Mouse (Mus musculus) liver, adult 2 months (tissue): ENCODE measurements at regions not wholly inside any gene's neighbourhood (a gene's known extent, or its start where the extent isn't known, plus 50 kb on each side); places are given as distances from the start of the nearest gene placed in this dataset.

Source experiments
- DNase-seq: peaks from one replicate; pipeline ENCODE4 v3.0.0-alpha.2; 2011; ENCODE audit warnings: low read depth, low spot score; ENCODE audit errors: extremely low read depth
- H3K27ac ChIP-seq: fragments of 200-500 bp; replicated peaks from 2 replicates; pipeline ENCODE4 v1.5.1; 2012; ENCODE audit warnings: low read depth, mild to moderate bottlenecking, control low read depth, inconsistent platforms, low read length; ENCODE audit not compliant: insufficient read depth
- H3K27me3 ChIP-seq: fragments of 200-500 bp; 2 replicates; pipeline ENCODE4 v1.6.1; 2012; ENCODE audit warnings: mild to moderate bottlenecking, moderate library complexity, low read length, inconsistent platforms; ENCODE audit not compliant: control insufficient read depth, insufficient read depth
- H3K36me3 ChIP-seq: fragments of 200-500 bp; 2 replicates; pipeline ENCODE4 v1.6.1; 2012; ENCODE audit warnings: low read length, inconsistent platforms; ENCODE audit not compliant: control insufficient read depth, insufficient read depth
- H3K4me1 ChIP-seq: fragments of 200-500 bp; 2 replicates; pipeline ENCODE4 v1.6.1; 2011; ENCODE audit warnings: low read length; ENCODE audit not compliant: control insufficient read depth, insufficient read depth
- H3K4me3 ChIP-seq: fragments of 200-500 bp; 2 replicates; pipeline ENCODE4 v1.5.1; 2011; ENCODE audit warnings: low read depth, mild to moderate bottlenecking, control low read depth, low read length, moderate library complexity; ENCODE audit not compliant: insufficient read depth
- H3K79me2 ChIP-seq: fragments of 200-500 bp; 2 replicates; pipeline ENCODE4 v1.6.1; 2012; ENCODE audit warnings: inconsistent platforms, mild to moderate bottlenecking, low read length, moderate library complexity; ENCODE audit not compliant: control insufficient read depth, insufficient read depth
- H3K9ac ChIP-seq: fragments of 200-500 bp; 2 replicates; pipeline ENCODE4 v1.6.1; 2012; ENCODE audit warnings: low read depth, mild to moderate bottlenecking, control low read depth, inconsistent platforms, low read length
- CTCF ChIP-seq: fragments of 200-500 bp; IDR thresholded peaks from 2 replicates; pipeline ENCODE4 v1.5.1; 2011; ENCODE audit warnings: low read depth, low read length, control low read depth
- POLR2A ChIP-seq: fragments of 200-500 bp; IDR thresholded peaks from 2 replicates; pipeline ENCODE4 v1.6.1; 2011; ENCODE audit warnings: low read length, control low read depth; ENCODE audit not compliant: insufficient read depth; ENCODE audit errors: extremely low read depth
- WGBS: fragments of 180-500 bp; shearing (Covaris S2); methylation state at CpG from one replicate; pipeline ENCODE4 v1.1.7; 2018; 5-methylcytosine and 5-hydroxymethylcytosine counted together

DNA sequence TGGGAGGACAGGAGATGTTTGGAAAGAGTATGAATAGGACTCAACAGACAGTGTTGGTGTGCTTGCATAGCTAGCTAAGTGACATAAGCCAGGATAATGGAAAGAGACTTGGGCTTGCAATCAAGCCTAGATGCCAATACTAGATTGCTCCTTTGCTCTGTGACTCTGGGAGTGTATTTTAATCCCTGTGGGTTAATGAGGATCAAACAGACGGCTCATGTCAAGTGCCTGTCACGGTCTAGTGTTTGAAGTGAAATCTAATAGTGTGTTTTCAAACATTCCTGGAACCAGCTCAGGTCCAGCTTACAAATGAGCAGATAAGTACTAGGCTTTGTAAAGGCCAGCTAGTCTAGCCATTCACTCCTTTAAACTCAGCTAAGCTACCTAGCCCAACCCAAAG, 64.1 kb upstream of the Ranbp3l start:
- no peaks in the 10 kb centered on the region for H3K79me2 ChIP-seq
- no peaks in the 10 kb centered on the region for H3K27me3 ChIP-seq
- H3K27ac ChIP-seq: no peak overlapping the region
- no peak overlapping the region for H3K9ac ChIP-seq
- no peak for TF ChIP-seq POLR2A
- no peak for TF ChIP-seq CTCF
- no peak overlapping the region for H3K4me3 ChIP-seq
- H3K4me1 ChIP-seq: no peaks in the 10 kb centered on the region
- 78% methylated on average over 2 of the region's 2 CpGs for WGBS
- DNase-seq: no peak
- H3K36me3 ChIP-seq: no peaks in the 10 kb centered on the region

GRCm38 (mm10) chr15:8897487-8898158, 70.1 kb upstream of the Ranbp3l start:
- no peaks in the 10 kb centered on the region for H3K36me3 ChIP-seq
- H3K4me1 ChIP-seq: 0 out of 2 replicates have a peak, but pooled peaks cover 1% of the 10 kb centered on the region
- TF ChIP-seq CTCF (no peak), POLR2A (no peak)
- no peak overlapping the region for H3K9ac ChIP-seq
- DNase-seq: peak; percentile 27
- WGBS: 50% methylated on average over 11 of the region's 11 CpGs
- no peaks in the 10 kb centered on the region for H3K79me2 ChIP-seq
- H3K27ac ChIP-seq: no peak overlapping the region
- no peak overlapping the region for H3K4me3 ChIP-seq
- H3K27me3 ChIP-seq: no peaks in the 10 kb centered on the region

DNA sequence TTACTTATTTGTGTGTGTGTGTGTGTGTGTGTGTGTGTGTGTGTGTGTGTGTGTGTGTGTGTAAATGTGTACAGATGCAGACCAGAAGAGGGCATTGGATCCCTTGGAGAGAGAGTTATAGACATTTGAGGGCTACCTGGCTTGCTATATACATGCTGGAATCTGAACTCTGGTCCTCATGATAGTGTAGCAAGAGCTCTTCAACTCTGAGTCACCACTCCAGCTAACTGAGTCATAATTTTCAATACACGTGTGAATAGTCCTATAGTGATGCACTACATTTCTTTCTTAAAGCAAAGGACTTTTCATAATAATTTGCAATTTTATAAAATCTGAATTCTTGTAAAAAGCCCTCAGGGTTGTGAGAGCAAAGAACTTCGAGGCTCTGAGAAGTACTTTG, 70.9 kb upstream of the Ranbp3l start:
- WGBS: 31% methylated on average over 2 of the region's 2 CpGs
- no peak overlapping the region for H3K9ac ChIP-seq
- no peak overlapping the region for H3K27ac ChIP-seq
- no peak for DNase-seq
- H3K36me3 ChIP-seq: no peaks in the 10 kb centered on the region
- H3K4me1 ChIP-seq: 0 out of 2 replicates have a peak, but pooled peaks cover 1% of the 10 kb centered on the region
- no peaks in the 10 kb centered on the region for H3K79me2 ChIP-seq
- H3K27me3 ChIP-seq: no peaks in the 10 kb centered on the region
- TF ChIP-seq CTCF: no peak
- TF ChIP-seq POLR2A: no peak
- no peak overlapping the region for H3K4me3 ChIP-seq

- Histone ChIP-seq H3K79me2 (no peaks in the 10 kb centered on the region), H3K4me3 (no peak overlapping the region), H3K27me3 (no peaks in the 10 kb centered on the region), H3K4me1 (0 out of 2 replicates have a peak, but pooled peaks cover 1% of the 10 kb centered on the region), H3K27ac (no peak overlapping the region), H3K36me3 (no peaks in the 10 kb centered on the region), H3K9ac (no peak overlapping the region)
- no peak for DNase-seq
- TF ChIP-seq CTCF (no peak), POLR2A (no peak)
- WGBS: 91% methylated on average over 12 of the region's 12 CpGs
Observed at GRCm38 (mm10) chr15:8896391-8896790, 71.4 kb upstream of the Ranbp3l start.

- peak; percentile 65 for DNase-seq
- 91% methylated on average over 3 of the region's 3 CpGs for WGBS
Observed at GRCm38 (mm10) chr15:8885585-8885984, 82.2 kb upstream of the Ranbp3l start.

More at GRCm38 (mm10) chr15:8885585-8885984, 82.2 kb upstream of the Ranbp3l start:
- H3K4me1 ChIP-seq: no peaks in the 10 kb centered on the region
- H3K27me3 ChIP-seq: no peaks in the 10 kb centered on the region
- H3K36me3 ChIP-seq: no peaks in the 10 kb centered on the region
- no peak for TF ChIP-seq POLR2A
- no peak for TF ChIP-seq CTCF
- H3K4me3 ChIP-seq: no peak overlapping the region
- no peak overlapping the region for H3K27ac ChIP-seq
- H3K9ac ChIP-seq: no peak overlapping the region
- H3K79me2 ChIP-seq: no peaks in the 10 kb centered on the region
